Mouse (Mus musculus): ENCODE measurements at regions not wholly inside any gene's neighbourhood (a gene's known extent, or its start where the extent isn't known, plus 50 kb on each side); places are given as distances from the start of the nearest gene placed in this dataset.

GRCm38 (mm10) chr17:73048164-73048563, 59.6 kb upstream of the Lclat1 start:
- DNase-seq (ENCODE audit: low read depth, low spot score) = no peak

DNA sequence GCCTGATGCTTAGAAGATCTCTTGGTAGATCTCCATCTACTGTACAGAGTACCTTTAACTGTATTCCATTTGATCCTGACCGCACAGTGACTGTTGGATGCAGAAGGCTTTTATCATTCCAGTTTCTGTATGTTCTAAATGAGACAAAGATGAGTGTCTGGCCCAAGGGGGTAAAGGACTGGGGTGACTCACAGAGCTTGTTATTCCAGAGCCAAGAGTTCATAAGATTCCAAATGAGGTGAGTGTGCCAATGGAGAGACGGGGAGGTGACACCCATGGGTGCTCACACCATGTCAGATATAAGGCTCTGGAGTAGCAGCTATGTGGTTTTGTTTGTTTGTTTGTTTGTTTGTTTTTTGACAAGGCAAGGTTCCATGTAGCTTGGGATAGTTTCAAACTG, 54.8 kb upstream of the Lclat1 start:
- DNase-seq (ENCODE audit: low read depth, low spot score) = no peak

DNA sequence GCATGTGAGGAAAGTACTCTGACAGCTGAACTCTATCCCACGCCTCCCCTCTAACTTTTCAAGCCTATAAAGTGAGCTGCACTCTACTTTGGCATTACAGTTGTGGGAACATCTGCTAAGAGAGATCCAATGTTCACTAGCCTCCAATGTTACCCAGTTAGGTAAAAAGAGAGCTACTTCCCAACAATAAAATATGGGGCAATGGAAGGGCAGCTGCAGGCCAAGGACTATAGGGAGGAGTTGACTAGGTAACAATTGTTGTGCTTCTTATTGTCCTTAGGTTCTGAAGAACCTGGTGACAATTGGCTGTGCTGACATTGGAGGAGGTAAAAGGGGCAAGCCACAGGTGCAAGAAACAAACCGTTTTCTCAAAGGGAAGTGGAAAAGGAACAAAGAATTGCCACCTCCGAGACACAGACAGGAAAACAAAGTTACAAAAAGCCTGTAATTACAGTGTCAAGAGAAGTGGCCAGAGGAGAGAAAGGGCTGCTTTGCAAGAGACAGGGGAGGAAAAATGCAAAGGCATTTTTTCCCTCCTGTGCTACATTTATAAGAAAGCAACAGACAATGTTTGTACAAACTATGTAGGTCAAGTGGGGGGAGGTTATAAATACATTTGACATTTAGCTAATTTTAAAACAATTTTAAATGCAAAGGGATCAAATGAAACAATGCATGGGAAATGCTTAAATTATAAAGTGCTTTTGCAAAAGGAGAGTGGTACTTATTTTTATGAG, 54.1 kb upstream of the Lclat1 start:
- DNase-seq (ENCODE audit: low read depth, low spot score) = no peak

GRCm38 (mm10) chr17:73054226-73054625, 53.6 kb upstream of the Lclat1 start:
- peak; percentile 29 for DNase-seq (ENCODE audit: low read depth, low spot score)

DNA sequence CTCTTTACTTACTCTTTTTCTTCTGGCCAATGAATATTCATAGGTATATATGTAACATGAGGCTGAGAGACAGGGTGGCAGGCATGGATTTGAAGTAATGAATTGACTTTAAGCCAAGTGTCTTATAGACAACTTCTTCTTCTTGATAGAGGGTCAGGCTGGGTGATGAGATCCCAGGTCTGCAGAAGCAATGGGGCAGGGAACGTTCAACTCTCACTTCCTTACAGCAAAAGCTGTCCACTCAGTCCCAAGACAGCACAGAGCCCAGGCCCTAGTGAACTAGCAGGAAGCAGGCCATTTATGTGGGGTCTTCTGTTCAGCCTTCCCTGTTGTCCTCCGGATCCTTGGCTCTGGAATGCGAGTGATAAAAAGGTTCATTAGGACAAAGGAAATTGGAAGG, 52.6 kb upstream of the Lclat1 start:
- no peak for DNase-seq (ENCODE audit: low read depth, low spot score)

- no peak for DNase-seq (ENCODE audit: low read depth, low spot score)
These were observed 52.2 kb upstream of the Lclat1 start for GRCm38 (mm10) chr17:73055611-73056010.

- DNase-seq (ENCODE audit: low read depth, low spot score) = no peak
These were observed 51.2 kb upstream of the Lclat1 start for GRCm38 (mm10) chr17:73056616-73057015.

All from forelimb bud, embryonic 11.5 days (tissue).